Mouse (Mus musculus) lung, embryonic 14.5 days (tissue): Measurements from ENCODE around the gene Epb41. TPM values are rescaled to one million over a fixed set of nuclear protein-coding genes. Genes with fewer than 3 reads are reported as not detected.

ENCODE experiments used
- ATAC-seq: fragments of 200-750 bp; cut with Nextera tagmentation; 2 replicates; pipeline ENCODE4 v1.8.0; 2017; ENCODE audit warnings: mild to moderate bottlenecking, moderate TSS enrichment, moderate library complexity; ENCODE audit not compliant: insufficient read depth
- DNase-seq: peaks from one replicate; pipeline ENCODE4 v3.0.0-alpha.2; 2015
- H3K27ac ChIP-seq: fragments of 300-500 bp; sonication (generic); 2 replicates; pipeline ENCODE4 v1.5.1; 2014; ENCODE audit warnings: low read depth, mild to moderate bottlenecking, moderate library complexity
- H3K27me3 ChIP-seq: fragments of 300-500 bp; sonication (generic); 2 replicates; pipeline ENCODE4 v1.6.1; 2014; ENCODE audit warnings: low read length, control low read depth; ENCODE audit not compliant: insufficient read depth
- H3K36me3 ChIP-seq: fragments of 300-500 bp; sonication (generic); 2 replicates; pipeline ENCODE4 v1.6.1; 2014; ENCODE audit warnings: control low read depth; ENCODE audit not compliant: insufficient read depth
- H3K4me1 ChIP-seq: fragments of 300-500 bp; sonication (generic); 2 replicates; pipeline ENCODE4 v1.6.1; 2014; ENCODE audit warnings: antibody characterized with exemption, control low read depth; ENCODE audit not compliant: insufficient read depth
- H3K4me2 ChIP-seq: fragments of 300-500 bp; sonication (generic); 2 replicates; pipeline ENCODE4 v1.6.1; 2014; ENCODE audit warnings: mild to moderate bottlenecking
- H3K4me3 ChIP-seq: fragments of 300-500 bp; sonication (generic); 2 replicates; pipeline ENCODE4 v1.5.1; 2014; ENCODE audit warnings: low read depth, low read length
- H3K9ac ChIP-seq: fragments of 300-500 bp; sonication (generic); 2 replicates; pipeline ENCODE4 v1.6.1; 2014
- H3K9me3 ChIP-seq: fragments of 300-500 bp; sonication (generic); 2 replicates; pipeline ENCODE4 v1.6.1; 2016; ENCODE audit warnings: low read depth, low read length, control low read depth
- CTCF ChIP-seq: IDR thresholded peaks from 2 replicates; pipeline ENCODE4 v1.5.1; 2016; ENCODE audit warnings: antibody characterized with exemption, low read depth
- WGBS: fragments of 180-500 bp; shearing (Covaris S2); extraction: QIAGEN DNeasy Blood & Tissue Kit; methylation state at CpG from one replicate; pipeline ENCODE4 v1.1.7; 2014; 5-methylcytosine and 5-hydroxymethylcytosine counted together
- polyA plus RNA-seq: library from polyadenylated mRNA; unstranded; fragments of >200 nt; fragmentation: Nextera tagmentation; extraction: Ambion mirVana; gene quantifications from 2 replicates; pipeline ENCODE4 v1.2.1, GENCODE M21; 2014

Epb41 gene
- polyA plus RNA-seq, 1 experiment from 2014 or later: 86.3 TPM

GRCm38 (mm10) chr4:132007123-132007522 lies 68.0 kb downstream of the Epb41 start:
- H3K4me1 ChIP-seq: no peaks in the 10 kb centered on the region
- H3K4me2 ChIP-seq: no peak overlapping the region
- no peak for DNase-seq
- no peak for TF ChIP-seq CTCF
- no peaks in the 10 kb centered on the region for H3K27me3 ChIP-seq
- no peak overlapping the region for H3K4me3 ChIP-seq
- H3K9me3 ChIP-seq: no peaks in the 10 kb centered on the region
- no peak overlapping the region for H3K27ac ChIP-seq
- no peak overlapping the region for H3K9ac ChIP-seq
- WGBS: 88% methylated on average over 7 of the region's 7 CpGs
- peaks cover 31% of the 10 kb centered on the region for H3K36me3 ChIP-seq
- no peak for ATAC-seq

- H3K9ac ChIP-seq: no peak overlapping the region
- no peak for TF ChIP-seq CTCF
- H3K9me3 ChIP-seq: no peaks in the 10 kb centered on the region
- H3K27ac ChIP-seq: no peak overlapping the region
- DNase-seq (no peak), ATAC-seq (no peak)
- no peaks in the 10 kb centered on the region for H3K27me3 ChIP-seq
- peaks cover 46% of the 10 kb centered on the region for H3K36me3 ChIP-seq
- H3K4me3 ChIP-seq: no peak overlapping the region
- WGBS: 88% methylated on average over 7 of the region's 7 CpGs
- no peak overlapping the region for H3K4me2 ChIP-seq
- no peaks in the 10 kb centered on the region for H3K4me1 ChIP-seq
Observed at GRCm38 (mm10) chr4:131998641-131999040, 76.5 kb downstream of the Epb41 start.

- TF ChIP-seq CTCF: no peak
- DNase-seq: no peak
- no peaks in the 10 kb centered on the region for H3K4me1 ChIP-seq
- ATAC-seq: no peak
- H3K9ac ChIP-seq: no peak overlapping the region
- 80% methylated on average over 5 of the region's 5 CpGs for WGBS
- no peaks in the 10 kb centered on the region for H3K9me3 ChIP-seq
- no peak overlapping the region for H3K4me2 ChIP-seq
- peaks cover 35% of the 10 kb centered on the region for H3K36me3 ChIP-seq
- no peak overlapping the region for H3K4me3 ChIP-seq
- H3K27ac ChIP-seq: no peak overlapping the region
- no peaks in the 10 kb centered on the region for H3K27me3 ChIP-seq
Observed at GRCm38 (mm10) chr4:131997476-131997875, 77.6 kb downstream of the Epb41 start.

GRCm38 (mm10) chr4:131996985-131997384 lies 78.1 kb downstream of the Epb41 start:
- 54% methylated on average over 5 of the region's 5 CpGs for WGBS
- no peaks in the 10 kb centered on the region for H3K9me3 ChIP-seq
- H3K4me3 ChIP-seq: no peak overlapping the region
- no peaks in the 10 kb centered on the region for H3K4me1 ChIP-seq
- TF ChIP-seq CTCF: peak; percentile 34; the same call in 1 of the 2 replicates
- no peak overlapping the region for H3K4me2 ChIP-seq
- no peak overlapping the region for H3K27ac ChIP-seq
- DNase-seq: peak; percentile 11
- peaks cover 35% of the 10 kb centered on the region for H3K36me3 ChIP-seq
- H3K27me3 ChIP-seq: no peaks in the 10 kb centered on the region
- no peak for ATAC-seq
- H3K9ac ChIP-seq: no peak overlapping the region

GRCm38 (mm10) chr4:131993792-131994191 lies 81.3 kb downstream of the Epb41 start:
- Histone ChIP-seq H3K4me1 (no peaks in the 10 kb centered on the region), H3K4me3 (no peak overlapping the region), H3K4me2 (no peak overlapping the region), H3K9me3 (no peaks in the 10 kb centered on the region), H3K36me3 (peaks cover 33% of the 10 kb centered on the region), H3K9ac (no peak overlapping the region), H3K27me3 (no peaks in the 10 kb centered on the region), H3K27ac (no peak overlapping the region)
- DNase-seq (no peak), ATAC-seq (no peak)
- WGBS: 67% methylated on average over 3 of the region's 3 CpGs
- TF ChIP-seq CTCF: no peak

DNA sequence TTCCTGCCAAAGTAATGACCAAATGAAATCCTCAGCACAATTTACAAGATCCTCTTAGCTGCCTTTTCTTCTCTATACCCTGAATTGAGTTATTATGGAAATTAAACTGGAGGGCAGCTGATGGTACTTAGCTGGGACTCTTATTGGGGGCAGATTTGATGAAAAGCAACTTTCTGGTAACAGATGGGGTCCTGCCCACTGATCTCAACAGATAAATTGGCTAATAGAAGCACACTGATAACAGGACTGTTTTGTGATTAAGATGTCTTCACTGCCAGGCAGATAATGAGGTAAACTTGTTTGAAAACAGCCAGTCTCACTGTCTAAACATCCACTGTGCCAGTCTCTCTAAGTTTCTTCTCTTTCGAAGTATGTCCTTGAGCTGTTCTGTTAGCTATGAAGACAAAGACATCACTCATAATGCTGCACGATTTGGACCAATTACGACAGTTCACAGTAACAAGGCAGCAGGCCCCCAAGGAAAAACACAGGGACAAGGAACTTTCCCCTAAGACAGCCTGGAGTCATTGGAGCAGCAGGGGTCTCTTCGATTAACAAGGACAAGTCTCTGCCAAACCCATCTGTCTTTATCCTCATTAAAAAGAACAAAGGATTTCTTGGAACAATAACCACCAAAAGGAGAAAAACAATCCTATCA lies 92.1 kb downstream of the Epb41 start:
- Histone ChIP-seq H3K36me3 (peaks cover 41% of the 10 kb centered on the region), H3K4me2 (no peak overlapping the region), H3K4me3 (no peak overlapping the region), H3K27ac (no peak overlapping the region), H3K9me3 (no peaks in the 10 kb centered on the region), H3K4me1 (no peaks in the 10 kb centered on the region), H3K27me3 (no peaks in the 10 kb centered on the region), H3K9ac (no peak overlapping the region)
- TF ChIP-seq CTCF: no peak
- no peak for DNase-seq
- ATAC-seq: no peak
- WGBS: 44% methylated on average over 4 of the region's 4 CpGs

DNA sequence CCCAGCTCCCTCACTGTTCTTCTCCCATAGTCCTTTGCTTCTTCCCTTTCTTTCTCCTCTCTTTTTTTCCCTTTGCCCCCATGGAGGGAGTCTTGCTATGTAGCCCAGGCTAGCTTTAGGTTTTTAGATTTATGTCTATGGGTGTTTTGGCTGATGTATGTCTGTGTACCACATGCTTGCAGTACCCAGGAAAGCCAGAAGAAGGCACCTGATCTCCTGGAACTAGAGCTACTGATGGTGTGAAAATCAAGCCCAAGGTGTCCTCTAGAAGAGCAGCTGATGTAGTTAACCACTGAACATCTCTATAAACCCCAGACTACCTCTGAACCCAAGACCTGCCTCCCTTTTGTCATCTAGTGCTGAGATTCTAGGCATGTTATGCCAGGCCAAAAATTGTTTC lies 93.4 kb downstream of the Epb41 start:
- TF ChIP-seq CTCF: peak; percentile 48
- H3K4me3 ChIP-seq: no peak overlapping the region
- no peak overlapping the region for H3K9ac ChIP-seq
- DNase-seq: no peak
- H3K4me1 ChIP-seq: no peaks in the 10 kb centered on the region
- no peaks in the 10 kb centered on the region for H3K9me3 ChIP-seq
- ATAC-seq: no peak
- no peaks in the 10 kb centered on the region for H3K27me3 ChIP-seq
- H3K27ac ChIP-seq: no peak overlapping the region
- no peak overlapping the region for H3K4me2 ChIP-seq
- H3K36me3 ChIP-seq: peaks cover 40% of the 10 kb centered on the region
